Mouse (Mus musculus) embryonic fibroblast, embryonic 13.5 days (primary cell): ENCODE results near the gene Coa6. TPM values are rescaled to one million over a fixed set of nuclear protein-coding genes. Genes with fewer than 3 reads are reported as not detected.
"Not testable (repeated sequence)": the region's sequence is repeated elsewhere in the genome, so short reads cannot be mapped to it uniquely, and the experiment has no call there.

Experiments
- H3K27ac ChIP-seq: 2 replicates; pipeline ENCODE4 v1.5.1; 2012; ENCODE audit warnings: low read length, control low read depth, inconsistent platforms; ENCODE audit not compliant: insufficient read depth
- H3K4me1 ChIP-seq: 2 replicates; pipeline ENCODE4 v1.6.1; 2011; ENCODE audit warnings: low read length; ENCODE audit not compliant: control insufficient read depth, insufficient read depth
- H3K4me3 ChIP-seq: 2 replicates; pipeline ENCODE4 v1.5.1; 2011; ENCODE audit warnings: mild to moderate bottlenecking, control low read depth, low read length; ENCODE audit not compliant: insufficient read depth
- CTCF ChIP-seq: IDR thresholded peaks from 2 replicates; pipeline ENCODE4 v1.5.1; 2011; ENCODE audit warnings: mild to moderate bottlenecking, control low read depth, low read length, moderate library complexity, borderline replicate concordance; ENCODE audit not compliant: insufficient read depth
- POLR2A ChIP-seq: IDR thresholded peaks from 2 replicates; pipeline ENCODE4 v1.6.1; 2011; ENCODE audit warnings: low read depth, mild to moderate bottlenecking, control low read depth, low read length, moderate library complexity
- polyA plus RNA-seq: library from polyadenylated mRNA; stranded (reverse); fragments of >200 nt; gene quantifications from 2 replicates; pipeline ENCODE4 v1.2.4, GENCODE M21; 2011; ENCODE audit warnings: low read depth; ENCODE audit not compliant: missing spikeins, insufficient read length

Coa6 gene
- polyA plus RNA-seq = 10.4 and 15.3 TPM in 2 replicates

DNA sequence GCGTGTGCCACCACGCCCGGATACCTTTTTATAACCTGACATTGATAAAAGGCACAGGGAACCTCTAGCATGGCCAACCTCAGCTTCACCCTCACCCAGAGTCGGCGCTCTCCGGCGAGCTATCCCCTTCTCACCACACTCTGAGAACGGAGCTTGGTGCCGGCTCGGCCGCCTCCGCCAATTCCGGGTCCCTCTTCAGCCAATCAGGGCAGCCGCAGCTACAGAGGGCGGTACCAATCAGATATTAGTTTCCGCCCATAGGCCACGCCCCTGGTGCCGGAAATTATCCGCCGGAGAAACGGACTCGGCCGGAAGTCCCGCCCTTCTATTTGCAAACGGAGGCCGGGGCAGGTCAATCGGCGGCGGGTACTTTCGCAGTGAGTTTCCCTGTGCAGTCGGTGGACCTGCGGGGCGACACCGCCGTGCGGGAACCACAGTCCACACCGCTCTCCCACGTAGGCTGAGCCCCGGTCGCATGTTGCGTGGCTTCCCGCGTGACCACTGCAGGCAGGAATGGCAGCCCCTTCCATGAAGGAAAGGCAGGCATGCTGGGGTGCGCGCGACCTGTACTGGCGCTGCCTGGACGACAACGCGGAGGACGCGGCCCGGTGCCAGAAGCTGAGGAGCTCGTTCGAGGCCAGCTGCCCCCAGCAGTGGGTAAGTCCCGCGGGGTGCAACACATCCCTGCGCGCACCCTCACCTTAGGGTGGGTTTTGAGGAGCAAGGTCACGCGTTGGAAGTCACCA lies at the start of gene Coa6:
Coa6 (plus strand) TSS at position 342 of the 746 bp plus-strand sequence.
- peak; percentile 84 for TF ChIP-seq POLR2A
- TF ChIP-seq CTCF = no peak
- Histone ChIP-seq H3K27ac (peak within 1 kb of the TSS; percentile 15; the same call in 1 of the 2 replicates), H3K4me1 (no peaks in the 10 kb centered on the region), H3K4me3 (peak within 1 kb of the TSS; percentile 77)

DNA sequence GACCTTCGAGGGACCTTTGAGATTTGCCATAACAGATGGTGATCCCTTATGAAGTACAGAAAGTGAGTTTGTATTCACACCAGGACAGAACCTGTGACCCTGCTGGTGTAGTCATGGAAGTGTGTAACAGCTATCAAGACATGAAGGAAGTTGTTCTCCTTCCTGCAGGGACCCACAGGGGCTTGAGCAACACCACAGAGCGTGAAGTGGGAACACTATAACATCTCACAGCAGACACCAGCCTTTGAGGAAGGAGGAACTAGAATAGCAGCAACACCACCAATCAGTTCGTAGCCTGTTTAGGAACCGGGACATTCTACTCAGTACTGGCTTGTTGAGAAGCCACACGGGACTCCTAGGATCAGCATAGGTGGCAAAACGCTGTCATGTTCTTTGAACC lies 42.7 kb upstream of the Coa6 start:
- Histone ChIP-seq H3K4me1 (no peaks in the 10 kb centered on the region), H3K27ac (no peak overlapping the region), H3K4me3 (no peak overlapping the region)
- TF ChIP-seq POLR2A = no peak
- TF ChIP-seq CTCF = no peak

DNA sequence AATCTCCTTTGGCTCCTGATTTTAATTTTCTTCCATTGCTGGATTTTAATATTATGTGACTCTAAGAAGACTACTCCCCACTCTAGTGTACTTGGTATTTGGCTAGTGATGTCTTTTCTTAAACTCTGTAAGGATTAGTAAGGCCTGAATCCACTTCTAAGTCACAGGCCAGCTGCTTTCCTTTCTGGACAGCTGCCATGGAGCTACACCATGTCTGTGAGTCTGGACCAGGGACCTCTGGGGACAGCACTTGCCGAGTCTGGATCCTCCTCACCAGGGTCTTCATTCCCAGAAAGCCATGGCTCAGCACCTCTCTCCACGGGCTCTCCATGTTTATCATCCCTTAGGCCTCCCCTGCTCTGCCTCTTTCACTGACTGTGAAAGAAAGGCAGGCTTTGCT lies 42.2 kb upstream of the Coa6 start:
- TF ChIP-seq POLR2A (no peak), CTCF (no peak)
- Histone ChIP-seq H3K27ac (no peak overlapping the region), H3K4me1 (no peaks in the 10 kb centered on the region), H3K4me3 (no peak overlapping the region)

DNA sequence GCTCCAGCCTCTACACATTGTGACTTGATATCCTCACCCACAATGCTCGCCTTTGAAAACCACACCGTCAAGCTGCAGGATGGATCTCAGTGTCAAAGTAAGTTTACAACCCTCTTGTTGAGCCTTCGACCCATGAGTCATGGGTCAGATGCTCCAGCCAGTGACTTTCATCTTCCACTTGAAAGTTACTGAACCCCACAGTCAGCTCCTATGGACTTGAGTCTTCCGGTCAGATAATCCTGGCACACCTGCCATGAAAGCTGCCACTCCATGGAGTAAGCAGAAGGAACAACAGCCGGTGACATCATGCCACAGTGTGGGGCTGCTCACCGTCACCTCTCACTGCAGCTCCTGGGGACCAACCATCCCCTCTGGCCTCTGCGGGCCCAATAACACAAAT lies 41.0 kb upstream of the Coa6 start:
- no peak for TF ChIP-seq POLR2A
- TF ChIP-seq CTCF = no peak
- Histone ChIP-seq H3K4me1 (no peaks in the 10 kb centered on the region), H3K27ac (no peak overlapping the region), H3K4me3 (no peak overlapping the region)

DNA sequence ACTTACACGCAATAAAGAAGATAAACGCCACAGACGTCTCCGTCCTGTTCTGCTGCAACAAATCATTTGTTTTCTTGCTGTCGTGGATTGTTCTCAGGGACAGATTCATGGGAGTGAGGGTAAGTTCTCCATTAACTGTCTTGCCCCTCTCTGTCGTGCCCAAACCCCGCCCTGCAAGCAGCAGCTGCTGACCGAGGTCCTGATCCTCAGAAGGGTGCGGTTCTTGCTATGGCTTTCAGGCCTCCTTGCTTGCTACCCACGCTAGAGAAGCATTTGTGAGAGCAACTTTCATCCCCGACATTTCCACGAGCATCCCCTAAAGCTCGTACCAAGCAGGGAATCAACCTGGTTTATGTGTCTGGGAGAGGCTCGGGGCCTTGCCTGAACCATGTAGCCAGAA lies 40.1 kb upstream of the Coa6 start:
- H3K4me1 ChIP-seq = no peaks in the 10 kb centered on the region
- TF ChIP-seq CTCF = no peak
- TF ChIP-seq POLR2A = no peak
- H3K27ac ChIP-seq = no peak overlapping the region
- H3K4me3 ChIP-seq = no peak overlapping the region

DNA sequence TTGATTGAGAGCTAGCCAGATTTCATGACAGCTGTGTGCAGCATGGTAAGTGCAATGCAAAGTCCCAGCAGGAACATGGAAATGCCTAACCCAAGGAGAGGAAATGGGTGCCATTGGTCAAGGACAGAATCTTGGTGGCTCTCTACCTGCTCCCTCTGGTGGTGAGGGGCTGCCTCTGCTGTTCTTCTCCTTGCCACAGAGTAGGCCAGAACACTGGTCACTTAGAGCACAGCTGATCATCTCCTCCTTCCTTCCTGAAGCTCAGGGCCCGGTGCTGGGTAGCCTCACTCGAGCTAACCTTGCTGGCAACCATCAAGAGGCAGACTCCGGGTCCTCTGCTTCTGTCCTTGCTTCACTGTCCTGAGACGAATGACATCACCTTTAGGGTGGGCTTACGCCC lies 39.6 kb upstream of the Coa6 start:
- Histone ChIP-seq H3K27ac (no peak overlapping the region), H3K4me1 (no peaks in the 10 kb centered on the region), H3K4me3 (no peak overlapping the region)
- TF ChIP-seq CTCF (peak; percentile 52; the same call in 1 of the 2 replicates), POLR2A (no peak)

DNA sequence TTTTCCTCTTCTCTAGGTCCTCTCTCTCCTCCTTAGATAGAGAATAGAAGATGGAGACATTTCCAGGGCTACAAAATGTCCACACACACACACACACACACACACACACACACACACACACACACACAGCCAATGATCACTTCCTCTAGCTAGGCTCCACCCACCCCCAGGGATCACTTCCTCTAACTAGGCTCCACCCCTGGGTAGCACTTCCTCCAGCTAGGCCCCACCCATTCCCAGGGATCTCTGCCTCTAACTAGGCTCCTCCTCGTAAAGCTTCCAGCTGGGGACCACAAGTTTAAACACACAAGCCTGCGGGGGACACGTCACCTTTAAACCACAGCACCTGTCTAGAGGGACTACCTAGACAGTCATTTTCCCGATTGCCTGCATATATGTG lies 34.7 kb upstream of the Coa6 start:
- Histone ChIP-seq H3K4me3 (no peak overlapping the region), H3K4me1 (no peaks in the 10 kb centered on the region), H3K27ac (no peak overlapping the region)
- TF ChIP-seq POLR2A (no peak), CTCF (no peak)

DNA sequence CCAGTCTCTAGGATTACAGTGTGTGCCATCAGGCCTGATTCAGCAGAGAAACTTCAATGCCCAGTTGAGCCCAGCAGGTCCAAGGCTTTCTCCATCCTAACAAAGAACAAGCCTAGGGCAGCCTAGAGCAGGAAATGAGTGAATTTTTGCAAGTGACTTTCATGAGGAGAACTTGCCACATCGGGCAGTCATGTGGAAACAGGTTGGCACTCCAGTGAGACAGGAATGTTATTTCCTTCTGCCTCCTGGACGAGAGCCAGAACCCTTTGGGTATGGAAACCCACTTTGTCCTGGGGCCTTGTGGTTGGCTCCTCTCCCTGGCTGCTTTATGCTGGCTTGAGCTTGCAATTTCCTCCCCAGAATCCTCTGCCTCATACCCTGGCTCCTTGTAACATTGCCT lies 30.8 kb upstream of the Coa6 start:
- TF ChIP-seq CTCF (no peak), POLR2A (no peak)
- Histone ChIP-seq H3K4me1 (no peaks in the 10 kb centered on the region), H3K4me3 (no peak overlapping the region), H3K27ac (no peak overlapping the region)

DNA sequence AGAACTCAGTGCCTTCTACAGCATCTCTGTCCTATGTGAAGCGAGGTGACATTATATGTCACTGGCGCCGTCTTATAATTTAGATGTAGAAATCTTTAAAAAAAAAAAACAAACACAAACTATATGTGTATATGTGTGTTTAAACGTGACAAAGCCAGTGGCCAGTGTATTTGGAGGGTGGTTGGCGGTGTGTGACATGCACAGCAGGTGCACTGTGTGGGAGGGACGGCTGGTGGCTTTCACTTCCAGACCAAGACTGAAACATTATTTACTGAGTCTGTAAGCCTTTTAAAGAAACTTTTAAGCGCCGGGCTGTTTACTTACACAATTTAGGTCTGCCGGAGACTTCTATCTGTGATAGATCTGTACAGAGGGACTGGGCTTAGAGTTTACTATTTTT lies 26.9 kb upstream of the Coa6 start:
- Histone ChIP-seq H3K4me1 (no peaks in the 10 kb centered on the region), H3K4me3 (no peak overlapping the region), H3K27ac (no peak overlapping the region)
- TF ChIP-seq CTCF (no peak), POLR2A (no peak)

DNA sequence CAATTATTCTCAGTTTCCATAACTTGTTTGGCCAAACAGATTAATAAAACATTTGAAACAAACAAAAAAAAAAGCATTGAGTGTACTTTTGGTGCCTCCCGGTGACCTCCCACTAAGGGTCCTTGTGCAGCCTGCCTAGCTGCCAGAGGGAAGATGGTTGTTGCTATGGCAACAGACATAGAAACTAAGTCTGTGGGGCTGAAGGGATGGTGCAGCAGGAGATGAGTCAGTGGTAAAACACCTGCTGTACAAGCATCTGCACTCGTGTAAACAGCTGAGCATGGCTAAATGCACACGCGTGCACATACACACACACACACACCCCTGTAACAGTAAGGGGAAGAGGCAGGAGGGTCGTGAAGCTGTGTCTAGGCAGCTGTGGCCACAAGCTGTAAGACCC lies 26.4 kb upstream of the Coa6 start:
- no peak overlapping the region for H3K4me3 ChIP-seq
- no peaks in the 10 kb centered on the region for H3K4me1 ChIP-seq
- no peak overlapping the region for H3K27ac ChIP-seq
- no peak for TF ChIP-seq POLR2A
- TF ChIP-seq CTCF = no peak

DNA sequence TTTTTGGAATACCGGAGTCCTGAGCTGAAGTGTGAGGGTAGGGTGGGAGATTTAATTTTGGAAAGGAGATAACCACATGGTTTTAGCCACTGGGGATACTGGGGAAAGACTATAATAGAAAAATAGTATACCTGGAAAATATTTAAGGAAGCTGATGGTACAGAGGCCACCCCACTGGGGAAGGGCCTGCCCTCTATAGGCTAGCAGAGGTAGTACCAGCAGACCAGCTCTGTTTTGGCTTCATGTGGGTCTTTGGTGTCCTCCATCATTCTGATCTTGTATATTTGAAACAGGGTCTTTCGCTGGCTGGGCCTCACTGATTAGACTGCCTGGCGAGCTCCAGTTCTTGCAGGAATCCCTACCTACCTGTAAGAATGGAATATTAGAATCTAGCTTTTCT lies 24.0 kb upstream of the Coa6 start:
- TF ChIP-seq CTCF (peak; percentile 16; the same call in 1 of the 2 replicates), POLR2A (no peak)

DNA sequence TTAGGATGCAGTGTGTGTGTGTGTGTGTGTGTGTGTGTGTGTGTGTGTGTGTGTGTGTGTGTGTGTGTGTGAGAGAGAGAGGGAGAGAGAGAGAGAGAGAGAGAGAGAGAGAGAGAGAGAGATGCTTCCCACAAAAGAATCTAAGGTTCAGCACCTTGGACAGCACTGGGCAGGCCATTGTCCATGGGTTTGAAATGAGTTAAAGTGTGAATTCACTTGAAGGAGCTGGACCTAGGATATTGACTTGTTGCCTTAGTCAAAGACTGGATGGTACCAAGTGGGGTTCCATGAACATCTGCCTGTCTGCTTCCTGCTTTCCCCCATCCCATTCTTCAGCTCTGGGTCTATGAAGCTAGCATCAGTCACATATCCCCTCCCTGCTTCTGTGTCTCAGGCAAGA lies 17.8 kb upstream of the Coa6 start:
- not testable (repeated sequence) for H3K4me1 ChIP-seq, H3K27ac ChIP-seq, H3K4me3 ChIP-seq

More for the DNA sequence above, 24.0 kb upstream of the Coa6 start:
- Histone ChIP-seq H3K4me1 (no peaks in the 10 kb centered on the region), H3K27ac (no peak overlapping the region), H3K4me3 (no peak overlapping the region)
